Mouse (Mus musculus) spleen, embryonic (tissue): ENCODE data around the gene Uvrag.

ENCODE experiments used
- CTCF ChIA-PET: fragments of 350-600 bp; sonication (Branson Sonifier 250); formaldehyde crosslinking; loops from one replicate; lab custom pipeline; 2022; lab: Charles Lee

Gene Uvrag

DNA sequence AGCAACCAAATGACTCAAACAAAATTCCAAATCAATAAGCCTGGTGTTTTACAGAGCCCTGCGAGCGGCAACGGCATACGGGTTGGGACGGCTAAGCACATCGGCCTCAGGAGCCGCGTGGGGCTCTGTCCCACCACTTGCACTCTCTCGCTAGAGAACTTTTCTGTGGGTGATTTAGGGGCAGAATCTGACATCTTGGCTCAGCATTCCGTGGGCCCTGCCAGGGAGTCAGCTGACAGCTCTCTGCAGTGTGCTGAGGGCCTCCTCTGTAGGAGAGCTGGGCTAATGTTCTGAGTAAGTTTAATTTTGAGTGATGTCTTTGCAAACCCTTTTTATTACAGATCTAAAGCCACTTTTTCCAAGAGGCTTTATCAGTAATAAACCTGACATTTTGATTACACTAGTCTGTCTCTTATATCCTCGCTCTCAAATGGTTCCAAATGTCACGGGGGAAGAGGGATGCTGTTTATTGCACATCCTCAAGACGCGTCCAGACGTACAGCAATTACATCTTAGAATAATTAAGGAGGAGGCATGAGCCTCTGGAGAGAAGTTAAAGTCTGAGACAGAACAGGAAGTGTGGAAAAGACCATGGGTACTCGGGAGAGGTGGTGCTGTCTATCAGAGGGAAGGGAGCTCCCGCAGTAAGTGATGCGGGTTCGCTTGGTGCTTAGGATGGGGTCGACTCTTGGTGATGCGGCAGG is 236.1 kb downstream of the Uvrag start:
- CTCF ChIA-PET: no interaction called here

DNA sequence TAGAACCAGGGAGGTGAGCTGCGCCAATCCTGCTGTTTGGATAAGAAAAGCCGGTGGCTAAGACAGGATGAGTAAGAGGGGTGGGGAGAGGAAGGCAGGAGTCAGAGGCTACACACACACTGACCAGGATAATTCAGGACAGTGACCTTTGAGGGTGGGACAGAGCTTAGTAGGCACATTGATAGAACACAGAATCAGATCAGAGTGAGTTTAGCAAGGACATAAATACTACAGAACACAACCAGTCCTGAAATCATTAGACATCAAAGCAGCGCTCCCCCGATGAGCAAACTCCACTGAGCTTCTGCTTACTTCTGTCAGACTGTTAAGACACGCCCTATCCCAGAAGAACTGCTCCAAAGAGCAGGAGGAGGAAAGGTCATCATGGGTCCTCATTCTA is 237.1 kb downstream of the Uvrag start:
- CTCF ChIA-PET: interaction anchor here (1.2 kb wide), 1 partner anchor 12 kb away, joined by 3 read pairs; no protein-coding TSS in a partner anchor

DNA sequence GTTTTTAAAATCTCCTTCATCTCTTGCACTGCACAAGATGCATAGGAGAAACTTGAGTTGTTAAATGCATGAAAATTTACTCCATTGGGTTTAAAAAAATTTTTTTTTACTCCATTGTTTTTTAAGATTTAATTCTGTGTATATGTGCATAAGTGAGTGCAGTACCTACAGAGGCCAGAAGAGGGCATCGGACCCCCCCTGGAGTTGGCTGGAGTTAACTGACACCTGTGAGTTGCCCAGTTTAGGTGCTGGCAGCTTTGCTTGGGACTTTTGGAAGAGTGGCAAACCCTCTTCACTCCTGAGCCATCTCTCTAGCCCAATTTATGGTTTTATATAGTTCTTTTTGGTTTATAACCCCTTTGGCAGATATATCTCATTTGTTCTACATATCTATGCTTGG is 239.8 kb downstream of the Uvrag start:
- CTCF ChIA-PET: no interaction called here

DNA sequence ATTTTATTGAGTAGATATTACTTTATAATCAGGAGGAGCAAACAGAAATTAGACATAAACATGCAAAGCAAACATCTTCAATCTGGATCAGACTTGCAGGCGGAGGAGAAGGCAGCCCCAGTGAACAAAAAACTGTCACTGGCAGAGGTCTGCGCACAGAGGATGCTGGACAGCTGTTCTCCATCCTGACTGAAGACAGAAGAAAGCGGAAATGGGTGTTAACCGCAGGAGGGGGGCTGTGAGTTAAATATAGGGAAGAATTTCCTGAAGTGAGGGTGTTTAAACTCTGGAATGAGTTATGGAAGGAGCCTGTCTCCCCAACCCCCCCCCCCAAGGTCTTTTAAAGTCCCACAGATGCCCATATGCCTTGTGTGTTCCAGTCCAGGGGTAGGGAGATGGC is 241.1 kb downstream of the Uvrag start:
- CTCF ChIA-PET: interaction anchor here (0.6 kb wide), 1 partner anchor 670 kb away, joined by 3 read pairs; no protein-coding TSS in a partner anchor

DNA sequence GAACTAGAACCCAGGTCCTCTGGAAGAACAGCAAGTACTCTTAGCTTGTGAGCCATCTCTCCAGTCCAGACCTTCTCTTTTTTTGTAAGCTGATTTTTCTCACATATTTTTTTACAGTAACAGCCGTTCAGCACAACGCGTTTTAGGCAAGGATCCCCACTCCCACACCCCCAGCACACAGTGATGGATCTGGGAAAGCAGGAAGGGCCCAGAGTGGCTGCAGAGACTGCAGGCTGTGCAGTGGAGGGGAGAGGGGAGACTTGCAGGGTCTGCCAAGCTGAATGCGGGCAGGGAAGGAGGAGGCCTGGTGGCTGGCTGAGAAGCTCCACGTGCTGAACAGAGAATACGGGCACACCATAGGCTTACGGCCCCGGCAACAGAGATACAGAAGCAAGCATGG is 243.6 kb downstream of the Uvrag start:
- CTCF ChIA-PET: interaction anchor here (0.6 kb wide), 2 partner anchors 176 to 1349 kb away, joined by 3 to 9 read pairs; no protein-coding TSS in a partner anchor

DNA sequence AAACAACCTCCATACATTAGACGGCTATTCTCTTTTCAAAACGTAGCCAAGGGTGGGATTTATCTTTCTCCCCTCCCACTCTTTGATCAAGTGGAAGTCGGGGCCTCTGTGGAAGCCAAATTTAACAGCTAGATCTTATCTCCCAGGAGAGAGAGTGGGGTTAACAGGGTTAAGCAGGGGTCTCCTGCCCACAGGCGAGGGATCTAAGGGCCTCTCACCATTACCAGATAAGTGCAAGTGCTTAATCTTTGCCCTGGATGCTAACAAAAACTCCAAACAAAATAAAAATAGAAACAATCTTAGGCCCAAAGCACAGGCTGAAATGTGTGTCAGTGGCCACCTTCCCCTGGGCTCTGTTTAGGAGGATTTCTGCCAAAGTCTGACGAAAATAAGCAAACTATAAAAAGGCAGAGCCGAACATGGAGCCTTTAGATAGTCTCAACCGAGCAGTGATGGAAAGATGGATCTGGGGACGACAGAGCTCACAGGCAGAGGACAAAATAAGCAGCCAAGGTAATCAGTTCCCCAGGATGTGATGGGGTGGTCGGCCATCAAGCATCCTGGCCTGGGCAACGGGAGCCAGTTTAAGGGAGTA is 245.3 kb downstream of the Uvrag start:
- CTCF ChIA-PET: interaction anchor here (0.6 kb wide), 1 partner anchor 424 kb away, joined by 16 read pairs; no protein-coding TSS in a partner anchor

DNA sequence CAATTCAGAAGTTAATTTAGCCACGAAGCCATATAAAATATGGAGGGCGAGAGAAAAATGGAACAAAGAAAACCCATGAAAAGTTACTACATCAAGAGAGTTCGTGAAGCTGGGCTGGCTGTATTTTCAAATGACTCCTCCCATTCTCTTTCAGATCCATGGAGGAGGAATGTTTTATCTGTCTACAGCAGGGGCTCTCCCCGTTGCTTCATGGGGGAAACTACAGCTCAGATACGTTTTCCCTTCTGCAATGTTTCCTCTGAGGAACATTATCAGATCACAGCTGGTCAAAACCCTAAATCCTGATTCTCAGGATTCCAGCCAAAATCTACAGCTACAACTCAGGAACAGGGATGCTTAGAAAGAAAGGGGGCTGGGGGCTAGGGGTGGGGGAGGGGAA is 246.2 kb downstream of the Uvrag start:
- CTCF ChIA-PET: interaction anchor here (0.6 kb wide), 2 partner anchors 154 to 425 kb away, joined by 5 to 16 read pairs; no protein-coding TSS in a partner anchor

DNA sequence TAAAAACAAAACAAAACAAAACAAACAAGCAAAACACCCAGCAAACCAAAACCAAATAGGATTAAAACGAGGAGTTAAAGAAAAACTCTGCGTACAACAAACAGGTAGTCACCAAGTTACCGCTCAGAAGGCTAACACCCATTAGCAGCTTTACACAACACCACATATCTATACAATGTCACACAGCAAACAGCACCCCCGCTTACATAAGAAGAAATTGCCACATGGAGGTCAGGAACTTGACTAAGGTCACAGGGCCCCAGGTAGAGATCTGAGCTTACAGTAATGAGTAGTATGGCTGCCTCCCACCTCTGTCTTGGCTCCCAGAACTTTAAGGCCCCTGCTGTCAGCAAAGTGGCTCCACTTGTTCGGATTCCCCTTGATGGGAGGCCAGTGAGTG is 246.6 kb downstream of the Uvrag start:
- CTCF ChIA-PET: interaction anchor here (0.6 kb wide), 1 partner anchor 154 kb away, joined by 5 read pairs; no protein-coding TSS in a partner anchor

DNA sequence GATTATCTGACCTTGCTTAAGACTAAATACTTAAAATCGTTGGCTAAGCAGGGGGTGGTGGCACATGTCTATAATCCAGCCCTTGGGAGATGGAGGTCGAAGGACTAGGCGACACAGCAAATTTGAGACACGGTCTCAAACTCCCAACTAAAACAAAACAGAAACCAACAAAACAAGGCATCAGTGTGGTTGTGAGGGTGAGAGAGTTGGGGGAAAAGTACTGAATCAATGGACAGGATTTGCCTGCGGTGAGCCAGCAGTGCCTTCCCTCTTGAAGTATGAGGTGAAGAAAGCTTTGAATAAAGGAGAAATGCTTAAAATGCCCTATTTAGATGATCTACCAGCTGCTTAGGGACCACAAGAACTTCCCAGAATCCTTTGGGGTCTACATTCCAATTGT is 247.8 kb downstream of the Uvrag start:
- CTCF ChIA-PET: no interaction called here

DNA sequence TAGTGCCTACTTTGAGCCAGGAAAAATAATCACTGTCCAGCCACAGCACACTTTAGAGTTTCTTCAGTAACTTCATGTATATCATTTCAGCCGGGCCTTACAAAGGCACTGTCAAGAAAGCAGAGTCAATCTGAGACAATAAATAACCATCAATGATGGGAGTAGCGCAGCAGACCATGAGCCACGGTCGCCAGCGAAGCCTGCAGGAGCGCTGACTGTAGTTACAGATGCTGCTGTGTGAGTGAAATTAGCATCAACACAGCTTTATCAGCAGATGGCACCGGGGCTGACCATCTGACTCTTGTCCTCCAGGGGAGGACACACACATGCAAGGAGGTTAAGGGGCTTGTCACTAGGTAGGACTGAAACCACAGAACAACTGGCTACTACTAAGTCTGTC is 251.7 kb downstream of the Uvrag start:
- CTCF ChIA-PET: no interaction called here

DNA sequence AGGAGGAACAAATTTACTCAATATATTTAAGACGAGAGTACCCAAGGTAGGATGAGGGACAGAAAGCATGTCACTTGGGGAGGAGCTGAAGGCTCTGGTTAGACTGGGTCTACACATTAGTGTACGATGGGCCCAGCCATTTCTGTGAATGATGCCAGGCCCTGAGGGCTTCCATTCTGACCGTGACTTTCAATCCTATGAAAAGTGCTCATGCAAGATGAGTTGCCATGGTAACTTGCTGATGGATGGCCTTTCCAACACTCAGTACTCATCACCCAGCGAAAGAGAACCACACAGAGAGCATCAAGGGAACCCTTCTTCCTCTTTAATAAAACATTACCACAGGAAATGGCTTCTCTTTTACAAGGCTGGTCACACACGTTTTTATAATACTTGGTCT is 252.1 kb downstream of the Uvrag start:
- CTCF ChIA-PET: interaction anchor here (0.7 kb wide), 1 partner anchor 14 kb away, joined by 3 read pairs; no protein-coding TSS in a partner anchor

DNA sequence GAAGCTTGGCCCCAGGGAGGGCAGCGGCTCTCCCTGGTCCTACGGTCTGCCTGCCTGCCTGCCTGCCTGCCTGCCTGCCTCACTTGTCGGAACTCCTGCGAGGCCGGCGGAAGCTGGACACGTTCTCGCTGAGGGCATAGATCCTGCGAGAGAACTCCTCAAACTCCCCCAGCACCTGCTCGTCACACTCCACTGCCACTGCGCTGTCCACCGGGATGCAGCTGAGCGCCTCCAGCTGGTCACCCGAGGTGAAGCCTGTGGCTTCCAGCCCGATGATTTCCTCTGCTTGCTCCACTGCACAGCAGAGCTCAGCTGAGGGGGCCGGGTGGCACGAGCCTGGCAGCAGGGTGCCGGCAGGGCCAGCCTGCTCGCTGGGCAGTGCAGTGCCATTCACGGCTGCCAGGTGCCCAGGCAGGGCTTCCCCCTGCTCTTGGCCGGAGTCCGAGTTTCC is 253.1 kb downstream of the Uvrag start:
- CTCF ChIA-PET: interaction anchor here (0.7 kb wide), 1 partner anchor 13 kb away, joined by 3 read pairs; no protein-coding TSS in a partner anchor

DNA sequence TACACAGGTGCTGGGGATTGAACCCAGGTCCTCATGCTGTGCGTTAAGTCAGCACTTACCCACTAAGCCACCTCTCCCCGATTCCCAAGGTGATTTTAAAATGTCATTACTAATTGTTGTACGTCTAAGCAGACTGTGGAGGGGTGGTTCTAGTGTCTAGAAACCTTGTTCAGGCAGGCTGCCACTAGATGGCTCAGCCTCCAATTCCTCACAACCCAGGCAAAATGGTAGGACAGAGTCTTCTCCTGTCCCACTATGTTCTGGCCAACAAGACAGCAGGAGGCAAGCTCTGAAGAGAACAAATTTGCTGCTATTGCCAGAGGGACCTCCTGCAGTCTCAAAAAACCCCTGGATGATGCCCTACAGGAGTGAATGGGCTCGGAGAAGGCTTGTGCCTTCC is 259.1 kb downstream of the Uvrag start:
- CTCF ChIA-PET: interaction anchor here (0.7 kb wide), 1 partner anchor 1895 kb away, joined by 3 read pairs; no protein-coding TSS in a partner anchor

DNA sequence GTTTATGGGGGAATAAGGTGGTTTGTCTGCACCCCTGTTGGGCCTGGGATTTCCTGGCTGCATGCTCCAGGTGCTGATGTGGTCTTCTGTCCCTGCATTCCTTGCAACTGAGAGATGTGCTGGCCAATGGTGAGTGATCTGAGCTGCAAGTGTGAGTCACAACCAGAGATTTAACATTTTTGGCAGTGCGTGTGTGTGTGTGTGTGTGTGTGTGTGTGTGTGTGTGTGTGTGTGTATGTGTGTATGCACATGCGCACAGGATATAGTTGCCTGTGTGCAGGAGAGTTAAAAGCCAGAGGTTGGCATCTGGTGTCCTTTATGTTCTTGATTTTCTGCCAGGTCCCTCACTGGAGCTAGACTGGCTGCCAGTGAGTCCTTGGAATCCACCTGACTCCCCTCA is 261.8 kb downstream of the Uvrag start:
- CTCF ChIA-PET: no interaction called here

DNA sequence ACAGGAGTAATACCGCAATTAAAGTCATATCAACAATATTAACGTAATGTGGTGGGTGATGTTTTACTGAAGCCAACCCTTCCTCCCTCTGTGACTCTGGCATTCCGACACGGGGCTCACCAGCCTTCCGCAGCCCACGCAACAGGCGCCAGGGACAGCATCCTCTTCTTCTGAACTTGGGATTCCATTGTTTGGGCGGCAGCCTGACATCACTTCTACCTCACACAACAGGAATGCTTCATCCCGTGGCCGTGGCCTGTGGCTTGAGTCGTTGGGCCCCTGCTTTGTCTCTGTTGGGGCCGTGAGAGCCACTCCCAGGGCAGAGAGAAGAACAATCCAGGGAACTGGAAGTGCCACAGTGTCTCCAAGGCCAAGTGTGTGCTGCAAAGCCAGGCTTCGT is 264.8 kb downstream of the Uvrag start:
- CTCF ChIA-PET: no interaction called here

DNA sequence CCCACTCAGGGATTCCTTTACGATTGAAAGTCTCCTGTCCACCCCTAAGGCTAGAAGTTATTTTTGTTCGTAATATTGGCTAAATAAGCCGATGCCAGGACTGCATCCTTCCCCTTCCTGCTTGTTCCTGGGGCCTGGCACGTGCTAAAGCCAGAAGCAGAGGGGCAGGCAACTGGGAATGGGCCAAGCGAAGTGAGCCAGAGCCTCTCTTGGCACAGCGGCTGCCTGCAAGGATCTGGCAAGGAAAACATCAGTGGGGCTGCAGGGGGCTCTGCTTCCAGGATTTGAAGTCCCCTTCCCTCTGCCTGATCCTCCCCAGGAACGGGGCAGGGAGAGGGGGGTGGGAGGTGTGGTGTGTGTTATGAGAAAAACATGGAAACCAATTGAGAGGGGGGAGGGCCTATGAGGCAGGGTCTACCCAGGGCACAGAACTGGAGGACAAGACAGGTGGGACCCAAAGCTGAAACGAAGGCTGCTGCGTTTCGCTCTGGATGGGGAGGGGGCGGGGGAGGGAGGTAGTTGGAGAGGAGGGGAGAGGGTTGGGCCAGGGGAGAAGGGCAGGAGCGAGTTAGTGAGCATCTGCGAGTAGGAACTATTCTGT is 265.5 kb downstream of the Uvrag start:
- CTCF ChIA-PET: interaction anchor here (0.6 kb wide), 1 partner anchor 13 kb away, joined by 3 read pairs; no protein-coding TSS in a partner anchor

DNA sequence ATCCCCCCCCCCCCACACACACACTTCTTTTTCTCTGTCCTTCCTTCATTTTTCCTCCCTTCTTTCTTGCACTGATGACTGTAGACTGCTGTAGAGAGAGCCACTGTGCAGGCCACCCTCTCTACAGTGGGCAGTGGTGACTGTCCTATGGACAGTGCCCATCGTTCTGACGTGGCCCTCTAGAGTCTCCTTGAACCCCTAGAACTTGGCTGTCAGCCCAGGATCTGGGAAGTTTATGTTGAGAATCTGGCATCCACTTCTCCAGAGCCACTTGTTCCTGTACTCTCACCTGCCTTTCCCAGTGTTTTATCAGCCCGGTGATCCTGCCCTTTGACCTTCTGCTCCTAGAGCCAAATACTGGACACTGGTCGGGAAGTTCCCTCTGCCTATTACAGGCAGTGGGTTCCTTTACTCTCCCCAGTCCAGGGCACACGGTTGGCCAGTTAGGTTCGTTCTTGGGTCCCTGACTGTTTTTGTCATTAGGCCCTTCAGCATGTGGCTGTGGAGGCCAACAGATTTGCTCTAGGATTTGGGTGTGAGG is 266.5 kb downstream of the Uvrag start:
- CTCF ChIA-PET: no interaction called here

DNA sequence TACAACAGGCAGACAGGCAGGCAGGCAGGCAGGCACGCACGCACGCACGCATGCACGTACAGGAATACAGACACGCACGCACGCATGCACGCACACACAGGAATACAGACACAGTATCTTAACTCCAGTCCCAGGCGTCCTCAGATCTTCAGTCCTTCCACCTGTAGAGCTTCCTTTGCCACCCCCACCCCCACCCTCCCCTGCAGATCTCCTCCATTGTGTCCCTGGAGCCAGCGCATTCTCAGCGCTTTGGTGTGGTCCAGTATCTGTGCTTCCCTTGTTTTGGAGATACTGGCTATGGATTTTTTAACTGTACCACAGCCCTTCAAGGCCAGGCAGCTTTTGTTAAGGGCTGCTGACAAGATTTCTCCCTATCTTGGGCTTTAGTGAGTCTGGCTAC is 267.6 kb downstream of the Uvrag start:
- CTCF ChIA-PET: no interaction called here

DNA sequence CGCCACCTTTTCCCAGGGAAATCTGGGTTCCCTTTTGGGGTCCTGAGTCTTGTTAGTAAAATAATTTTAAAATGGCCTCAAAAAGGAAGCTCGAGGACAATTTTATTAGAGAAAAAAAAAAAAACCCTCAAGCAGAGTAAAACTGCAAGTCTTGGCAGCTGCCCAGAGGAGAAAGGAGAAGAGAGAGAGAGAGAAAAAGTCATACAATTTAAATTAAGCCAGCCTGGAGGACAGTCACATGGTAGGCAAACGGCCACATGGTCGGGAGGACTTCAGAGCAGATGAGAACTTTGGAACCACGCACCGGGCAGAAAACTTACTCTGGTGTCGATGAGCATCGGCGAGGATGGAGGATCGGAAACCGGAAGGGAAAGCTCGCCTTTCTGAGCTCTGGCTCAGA is 269.1 kb downstream of the Uvrag start:
- CTCF ChIA-PET: no interaction called here

DNA sequence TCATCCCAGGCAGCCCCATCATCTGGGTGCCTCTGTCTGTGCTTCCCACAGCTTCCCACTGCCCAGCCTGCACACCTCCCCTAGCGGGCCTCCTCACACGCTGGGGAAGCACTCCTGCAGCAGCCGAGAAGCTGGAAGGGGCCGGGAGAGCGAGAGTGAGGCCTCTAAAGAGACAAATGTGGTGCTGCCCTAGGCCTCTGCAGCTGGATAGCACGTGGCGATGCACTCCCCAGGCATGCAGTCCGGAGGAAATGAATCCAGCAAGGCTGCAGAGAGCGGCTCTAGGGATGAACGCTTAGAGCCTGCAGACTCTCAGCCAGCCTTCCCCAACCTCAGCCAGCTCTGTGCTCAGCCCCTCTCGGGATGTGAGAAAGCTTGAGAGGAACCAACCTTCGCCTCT is 270.1 kb downstream of the Uvrag start:
- CTCF ChIA-PET: no interaction called here

DNA sequence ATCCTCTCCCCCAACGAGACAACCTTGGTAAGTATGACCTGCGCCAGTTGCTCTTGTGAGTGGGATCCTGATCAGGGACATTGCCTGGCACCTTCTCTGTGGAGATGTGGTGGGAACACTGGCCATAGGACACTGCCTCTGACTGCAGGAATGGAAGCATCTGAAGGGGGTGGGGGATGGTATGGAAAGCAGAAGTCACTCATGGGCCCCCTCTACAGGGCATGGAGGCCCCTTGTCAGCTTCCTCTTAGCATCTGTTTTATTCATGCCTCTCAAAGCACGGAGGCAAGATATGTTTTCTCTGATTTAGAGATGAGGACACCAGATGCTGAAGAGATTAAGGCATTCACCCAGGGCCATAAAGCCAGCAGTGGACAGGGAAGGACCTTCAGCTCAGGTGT is 271.9 kb downstream of the Uvrag start:
- CTCF ChIA-PET: interaction anchor here (0.6 kb wide), 1 partner anchor 9 kb away, joined by 3 read pairs; no protein-coding TSS in a partner anchor

DNA sequence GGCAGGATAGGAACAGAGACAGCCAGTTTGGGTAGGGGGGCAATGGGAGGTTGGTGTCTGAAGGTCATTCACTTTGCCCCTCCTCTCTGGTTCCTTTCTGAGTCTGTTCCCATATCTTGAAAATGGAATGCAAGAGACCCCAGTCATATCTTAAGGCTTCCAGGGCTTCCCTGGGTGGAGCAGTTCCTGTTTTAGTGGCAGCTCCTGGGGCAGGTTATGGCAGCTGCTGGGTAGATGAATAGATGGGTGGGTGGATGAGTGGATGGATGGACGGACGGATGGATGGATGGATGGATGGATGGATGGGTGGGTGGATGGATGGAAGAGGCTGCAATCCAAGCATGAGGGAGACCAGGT is 273.2 kb downstream of the Uvrag start:
- CTCF ChIA-PET: no interaction called here
